Mouse (Mus musculus): ENCODE measurements around the gene Padi4.

GRCm38 (mm10) chr4:140716994-140717393 lies 57.0 kb downstream of the Padi4 start:
- no peak for TF ChIP-seq POLR2A (IDR thresholded peaks at IDR 0.05; ENCODE audit: low read depth, low read length)
- no peak for TF ChIP-seq CTCF (conservative IDR thresholded peaks at IDR 0.05; ENCODE audit: insufficient read depth, insufficient read length, low read depth, low read length)

Data from kidney, adult 2 months (tissue).